Mouse (Mus musculus) bone marrow, adult 2 months (tissue): ENCODE data around the gene Stx18. TPM values are rescaled to one million over a fixed set of nuclear protein-coding genes. Genes with fewer than 3 reads are reported as not detected.

Source experiments
- H3K27ac ChIP-seq: fragments of 200-500 bp; 2 replicates; pipeline ENCODE4 v1.5.1; 2012; ENCODE audit warnings: low read depth, mild to moderate bottlenecking, control low read depth, inconsistent platforms, low read length; ENCODE audit not compliant: control insufficient read depth, poor library complexity, insufficient read depth
- H3K4me1 ChIP-seq: fragments of 200-500 bp; 2 replicates; pipeline ENCODE4 v1.6.1; 2011; ENCODE audit warnings: low read length; ENCODE audit not compliant: control insufficient read depth, insufficient read depth
- H3K4me3 ChIP-seq: fragments of 200-500 bp; replicated peaks from 2 replicates; pipeline ENCODE3; 2011; ENCODE audit warnings: mild to moderate bottlenecking, low read depth, low read length, control low read depth; ENCODE audit not compliant: control insufficient read depth
- CTCF ChIP-seq: fragments of 200-500 bp; IDR thresholded peaks from 2 replicates; pipeline ENCODE4 v1.5.1; 2011; ENCODE audit warnings: low read length, control low read depth; ENCODE audit not compliant: control insufficient read depth, insufficient read depth
- POLR2A ChIP-seq: fragments of 200-500 bp; IDR thresholded peaks from 2 replicates; pipeline ENCODE4 v1.6.1; 2011; ENCODE audit warnings: low read depth, mild to moderate bottlenecking, control low read depth, low read length, borderline replicate concordance; ENCODE audit not compliant: control insufficient read depth
- WGBS: fragments of 180-500 bp; shearing (Covaris S2); methylation state at CpG from one replicate; pipeline ENCODE4 v1.1.7; 2018; 5-methylcytosine and 5-hydroxymethylcytosine counted together
- polyA plus RNA-seq: library from polyadenylated mRNA; stranded (reverse); fragments of >200 nt; gene quantifications from 2 replicates; pipeline ENCODE4 v1.2.4, GENCODE M21; 2011; ENCODE audit warnings: low replicate concordance; ENCODE audit not compliant: missing spikeins, insufficient read depth, insufficient read length

Stx18 gene
- polyA plus RNA-seq, 1 experiment, result 11.9 TPM

DNA sequence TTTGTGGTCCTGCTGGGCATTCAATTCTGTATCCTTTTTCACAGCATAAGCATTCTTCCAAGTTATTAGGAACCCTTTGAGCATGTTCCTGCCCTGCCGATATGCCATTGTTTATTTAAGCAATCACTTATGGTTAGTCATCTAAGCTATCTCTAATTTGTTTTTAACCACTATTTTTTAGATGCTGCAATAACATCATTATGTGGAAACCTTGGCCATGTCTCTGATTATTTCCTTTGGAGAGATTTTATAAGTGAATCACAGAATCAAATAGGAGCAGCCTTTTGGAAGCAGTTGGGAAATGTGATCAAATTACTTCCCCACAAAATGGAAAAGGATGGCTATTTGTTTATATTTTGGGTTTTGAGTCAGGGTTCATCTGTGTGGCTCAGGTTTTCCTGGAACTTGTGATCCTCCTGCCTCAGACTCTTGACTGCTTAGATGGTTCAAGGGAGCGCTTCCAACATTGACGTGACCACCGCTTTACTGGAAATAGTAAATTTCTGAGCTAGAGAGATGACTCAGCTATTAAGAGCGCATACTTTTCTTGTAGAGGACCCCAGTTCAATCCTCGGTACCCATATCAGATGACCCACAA is 146.2 kb downstream of the Stx18 start:
- no peak overlapping the region for H3K27ac ChIP-seq
- TF ChIP-seq CTCF (no peak), POLR2A (no peak)
- H3K4me1 ChIP-seq, result no peaks in the 10 kb centered on the region
- WGBS, result 74% methylated on average over 6 of the region's 6 CpGs
- H3K4me3 ChIP-seq, result no peak overlapping the region

DNA sequence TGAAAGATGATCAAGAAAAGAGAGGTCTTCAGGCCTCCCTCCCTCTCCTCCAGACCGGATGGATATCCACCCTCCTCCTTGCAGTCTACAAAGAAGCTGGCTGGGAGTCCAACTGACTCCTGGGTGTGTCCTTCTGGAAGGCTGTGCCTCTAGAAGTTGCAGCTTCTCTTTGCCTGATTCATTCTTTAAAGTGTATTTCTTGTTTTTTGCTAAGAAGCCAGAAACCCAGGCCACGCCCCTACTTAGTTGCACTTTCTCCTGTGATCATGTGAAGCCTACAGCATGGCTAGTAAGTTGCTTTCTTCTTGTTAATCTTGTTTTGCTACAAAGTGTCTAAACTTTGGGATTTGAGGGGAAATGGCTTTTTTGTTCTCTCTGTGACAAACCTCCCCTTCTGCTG is 148.5 kb downstream of the Stx18 start:
- H3K4me1 ChIP-seq, result no peaks in the 10 kb centered on the region
- H3K4me3 ChIP-seq, result no peak overlapping the region
- 80% methylated on average over 2 of the region's 2 CpGs for whole genome bisulfite sequencing
- TF ChIP-seq POLR2A, result no peak
- TF ChIP-seq CTCF, result no peak
- no peak overlapping the region for H3K27ac ChIP-seq

Other genes starting within 250 kb of the Stx18 start
- 2.0 TPM in 1 of 2 replicates, not detected in the other for gene Msx1, start 214.2 kb upstream of the Stx18 start, polyA plus RNA-seq
- 1.8 and 6.8 TPM in 2 replicates for gene Nsg1, start 121.2 kb downstream of the Stx18 start, polyA plus RNA-seq
- 1.7 and 3.5 TPM in 2 replicates for gene Zbtb49, start 181.7 kb downstream of the Stx18 start, polyA plus RNA-seq
- gene Lyar, start 181.7 kb downstream of the Stx18 start, polyA plus RNA-seq, result 24.8 and 33.8 TPM in 2 replicates
- 14.8 and 18.9 TPM in 2 replicates for gene Tmem128, start 221.4 kb downstream of the Stx18 start, polyA plus RNA-seq
- not detected in 2 replicates for gene Otop1, start 237.2 kb downstream of the Stx18 start, polyA plus RNA-seq